Mouse (Mus musculus): ENCODE measurements around the gene Trmo. TPM values are rescaled to one million over a fixed set of nuclear protein-coding genes. Genes with fewer than 3 reads are reported as not detected.

The Trmo gene
- total RNA-seq, 1 experiment from 2014 or later, result 7.5 TPM

GRCm38 (mm10) chr4:46339026-46339425, 50.2 kb downstream of the Trmo start:
- no peak for DNase-seq

GRCm38 (mm10) chr4:46337990-46338389, 51.2 kb downstream of the Trmo start:
- DNase-seq, result no peak

GRCm38 (mm10) chr4:46335846-46336245, 53.4 kb downstream of the Trmo start:
- DNase-seq, result no peak

DNA sequence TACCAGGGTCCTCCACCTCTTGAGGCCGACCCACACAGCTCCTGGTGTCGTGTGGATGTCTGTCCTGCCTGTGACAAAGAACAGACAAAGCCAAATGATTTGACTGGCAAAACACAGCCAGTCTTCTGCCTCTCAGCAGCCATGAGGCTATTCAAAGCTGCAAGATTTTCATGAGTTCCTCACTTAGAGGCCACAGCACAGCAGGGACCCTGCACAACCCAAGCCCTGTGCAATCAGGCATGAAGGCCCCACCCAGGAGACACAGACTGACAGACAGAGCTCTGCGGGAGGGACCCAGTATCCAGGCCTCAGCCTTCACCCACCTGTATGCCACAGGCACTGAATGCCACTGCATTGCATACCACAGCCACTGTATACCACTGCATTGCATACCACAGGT, 60.3 kb downstream of the Trmo start:
- no peak for DNase-seq

Other genes starting within 250 kb of the Trmo start
- gene Xpa, start 193.1 kb downstream of the Trmo start, total RNA-seq (2021), result 25.5 and 26.4 TPM in 2 replicates
- gene Foxe1, start 45.8 kb downstream of the Trmo start, total RNA-seq (2021), result not detected in 2 replicates
- gene Hemgn, start 24.1 kb upstream of the Trmo start, total RNA-seq (2021), result not detected in 2 replicates
- gene Anp32b, start 61.5 kb upstream of the Trmo start, total RNA-seq (2021), result 140 and 161 TPM in 2 replicates
- 35.0 and 38.5 TPM in 2 replicates for gene Nans, start 99.8 kb upstream of the Trmo start, total RNA-seq (2021)
- 3.3 and 5.1 TPM in 2 replicates for gene Trim14, start 146.7 kb upstream of the Trmo start, total RNA-seq (2021)
- 2.4 and 3.5 TPM in 2 replicates for gene Coro2a, start 212.8 kb upstream of the Trmo start, total RNA-seq (2021)

Measured in adrenal gland, postnatal 25 days (tissue).